Mouse (Mus musculus) liver, adult 2 months (tissue): Measurements from ENCODE around the gene Dbnl.

Source experiments
- CTCF ChIP-seq: fragments of 200-500 bp; IDR thresholded peaks from 2 replicates; pipeline ENCODE4 v1.5.1; 2011; ENCODE audit warnings: low read depth, low read length, control low read depth
- POLR2A ChIP-seq: fragments of 200-500 bp; IDR thresholded peaks from 2 replicates; pipeline ENCODE4 v1.6.1; 2011; ENCODE audit warnings: low read length, control low read depth; ENCODE audit not compliant: insufficient read depth; ENCODE audit errors: extremely low read depth

- no peak for TF ChIP-seq POLR2A
- no peak for TF ChIP-seq CTCF
Observed at GRCm38 (mm10) chr11:5819223-5819622, 30.9 kb downstream of the Dbnl start.
